Mouse (Mus musculus): ENCODE measurements around the gene Racgap1.

GRCm38 (mm10) chr15:99615246-99615645, 36.2 kb downstream of the Racgap1 start:
- TF ChIP-seq CTCF (conservative IDR thresholded peaks at IDR 0.05; ENCODE audit: insufficient read depth, insufficient read length, low read depth, low read length) (no peak), POLR2A (IDR thresholded peaks at IDR 0.05; ENCODE audit: low read depth, low read length) (no peak)
